Mouse (Mus musculus) bone marrow, adult 2 months (tissue): ENCODE data around the gene Cass4.

Experiments
- CTCF ChIP-seq: fragments of 200-500 bp; IDR thresholded peaks from 2 replicates; pipeline ENCODE4 v1.5.1; 2011; ENCODE audit warnings: low read length, control low read depth; ENCODE audit not compliant: control insufficient read depth, insufficient read depth
- POLR2A ChIP-seq: fragments of 200-500 bp; IDR thresholded peaks from 2 replicates; pipeline ENCODE4 v1.6.1; 2011; ENCODE audit warnings: low read depth, mild to moderate bottlenecking, control low read depth, low read length, borderline replicate concordance; ENCODE audit not compliant: control insufficient read depth

DNA sequence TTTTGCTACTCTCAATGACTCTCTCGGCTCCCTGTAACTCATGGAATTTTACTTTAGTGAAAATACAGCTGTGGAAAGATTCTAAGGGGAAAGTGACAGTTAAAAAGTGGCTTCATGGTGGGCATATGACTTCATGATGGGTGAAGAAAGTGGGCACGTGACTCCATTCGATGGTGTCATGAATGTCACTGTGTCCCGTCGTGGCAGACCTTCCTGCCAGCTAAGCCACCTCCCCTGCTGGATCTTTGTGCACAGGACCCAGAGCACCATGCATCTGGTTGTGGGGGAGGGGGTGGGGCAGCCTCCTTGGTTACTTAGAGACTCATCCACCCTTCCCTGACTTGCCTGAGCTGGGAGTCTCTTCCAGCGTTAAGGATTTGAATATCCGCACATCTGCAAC lies 10.6 kb downstream of the Cass4 start:
- TF ChIP-seq CTCF (no peak), POLR2A (no peak)
